Comparison of ENCODE assay signal across 13 mouse cellular contexts in the genomic region with DNA sequence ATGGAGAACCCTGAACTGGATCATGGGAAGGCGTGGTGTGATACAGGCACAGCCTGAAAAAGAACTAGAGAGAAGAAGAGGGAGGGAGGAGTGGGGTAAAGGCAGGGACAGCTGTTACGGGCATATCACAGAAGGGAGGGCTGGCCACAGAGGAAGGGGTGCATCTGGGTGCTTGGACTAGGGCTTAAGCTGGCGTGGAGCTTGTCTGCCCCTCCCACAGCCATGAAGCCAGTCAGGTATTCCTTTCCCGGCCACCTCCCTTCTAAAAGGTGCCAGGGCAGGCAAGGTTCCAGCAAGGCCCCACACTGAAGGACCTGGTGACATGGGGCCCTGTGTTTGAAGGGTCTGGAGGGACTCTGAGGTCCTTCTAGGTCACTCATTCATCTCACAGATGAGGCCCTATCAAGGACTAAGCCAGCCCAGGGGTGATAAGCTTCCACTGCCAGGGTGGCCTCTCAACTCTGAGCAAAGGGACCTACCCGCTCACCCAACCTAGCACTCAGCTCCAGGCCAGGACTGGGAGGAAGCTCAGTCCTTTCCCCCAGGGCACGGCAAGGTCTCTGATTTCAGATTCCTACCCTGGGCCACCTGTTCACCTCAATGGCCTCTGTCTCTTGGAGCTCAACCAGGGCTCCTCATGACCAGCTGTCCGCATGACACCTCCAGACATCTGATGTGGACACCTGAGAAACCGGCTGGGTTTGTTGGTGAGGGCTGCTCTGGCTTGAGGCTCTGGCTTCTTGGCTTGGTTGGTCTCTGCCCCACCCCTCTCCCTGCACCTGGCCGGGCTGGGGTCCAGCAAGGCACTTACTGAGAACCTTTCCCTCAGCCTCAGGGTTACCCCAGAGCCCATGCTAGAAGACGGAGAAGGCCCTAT. TPM values are rescaled to one million over a fixed set of nuclear protein-coding genes. Genes with fewer than 3 reads are reported as not detected.
DNase-seq lines count a peak whose midpoint lies in the region; ATAC-seq lines count a peak whose summit lies in the region.
"Had no signal": no experiment of that assay in that cellular context is flagged by ENCODE, and none has a peak within 500 bp of the region (broad histone marks: within the 10 kb centered on the region; RNA-seq: fewer than 3 reads in every experiment).

No protein-coding gene starts in this region.

- no peak overlapping the region; the same call in 1 of the 2 replicates for H3K9ac ChIP-seq in heart, embryonic 15.5 days
- H3K9ac ChIP-seq: embryonic facial prominence, embryonic 13.5 days had no signal

- H3K27ac ChIP-seq in heart, embryonic 15.5 days, result peak overlapping the region; percentile 49
- H3K27ac ChIP-seq: embryonic facial prominence, embryonic 13.5 days had no signal

- H3K9me3 ChIP-seq in heart, embryonic 15.5 days (replicated peaks), result no peaks in the 10 kb centered on the region
- H3K9me3 ChIP-seq: embryonic facial prominence, embryonic 13.5 days had no signal

- H3K36me3 ChIP-seq in heart, embryonic 15.5 days, result no peaks in the 10 kb centered on the region
- H3K36me3 ChIP-seq: embryonic facial prominence, embryonic 13.5 days had no signal

- peak; percentile 93 for DNase-seq in heart, adult 11 months
- no peak for DNase-seq in heart, adult 8-10 months (ENCODE audit: low spot score)
- DNase-seq in brain, adult 2 months (ENCODE audit: low read depth, low spot score), result peak; percentile 83
- peak; percentile 66 to 67 for DNase-seq in cerebellum, postnatal 25 days
- DNase-seq in kidney, postnatal 10 days, result no peak
- DNase-seq in ovary, postnatal 14 days (ENCODE audit: low spot score), result no peak
- DNase-seq in urinary bladder, postnatal 4 days (ENCODE audit: low spot score in 2 of 2), result no peak
- DNase-seq: kidney, postnatal 36 days; spleen, adult 18-20 months; thymus, adult 18-20 months had no signal

- no peak overlapping the region for H3K4me3 ChIP-seq in heart, embryonic 15.5 days
- H3K4me3 ChIP-seq: embryonic facial prominence, embryonic 13.5 days had no signal

- H3K4me2 ChIP-seq in heart, embryonic 15.5 days, result no peak overlapping the region
- H3K4me2 ChIP-seq: embryonic facial prominence, embryonic 13.5 days had no signal

- peaks cover 39% of the 10 kb centered on the region for H3K4me1 ChIP-seq in heart, embryonic 15.5 days (replicated peaks)

- no peaks in the 10 kb centered on the region for H3K27me3 ChIP-seq in heart, embryonic 15.5 days
- H3K27me3 ChIP-seq: embryonic facial prominence, embryonic 13.5 days had no signal

- 53% methylated on average over 10 of the region's 10 CpGs for WGBS in heart, embryonic 15.5 days

- ATAC-seq in heart, embryonic 15.5 days (replicated peaks; ENCODE audit: insufficient number of reproducible peaks, insufficient read depth, low FRiP score, low read depth), result no peak; the same call in 1 of the 2 replicates
- ATAC-seq: inflammation-experienced regulatory T-cells, adult 6 months had no signal

RNA-seq across cellular contexts. Expression of gene Selenon, which starts 45.1 kb away (rescaled TPM):
- 10 to 100 TPM; 17.1 to 20.4 (median 19.4) TPM for total RNA-seq in heart, adult 8-10 months (2022)
- polyA plus RNA-seq in heart, embryonic 15.5 days (2015; fragmentation: Nextera tagmentation; extraction: Ambion mirVana), result 30.8 and 42.0 TPM in 2 replicates

Comparison
In these comparisons a context has a peak if more than half of its experiments do, and no peak if none do; other contexts are left out.
1. DNase-seq: peak in heart, adult 11 months (single experiment), brain, adult 2 months (single experiment) and cerebellum, postnatal 25 days (2 of 2); none in heart, adult 8-10 months (single experiment), kidney, postnatal 10 days (single experiment), ovary, postnatal 14 days (single experiment) and urinary bladder, postnatal 4 days (0 of 2).